Mouse (Mus musculus) intestine, embryonic 14.5 days (tissue): ENCODE measurements at regions not wholly inside any gene's neighbourhood (a gene's known extent, or its start where the extent isn't known, plus 50 kb on each side); places are given as distances from the start of the nearest gene placed in this dataset.

ENCODE experiments used
- ATAC-seq: fragments of 200-750 bp; cut with Nextera tagmentation; replicated peaks from 2 replicates; pipeline ENCODE4 v1.8.0; 2017; ENCODE audit warnings: low read depth, moderate number of reproducible peaks, moderate TSS enrichment, moderate library complexity; ENCODE audit not compliant: low FRiP score, low TSS enrichment
- DNase-seq: peaks from one replicate; pipeline ENCODE4 v3.0.0-alpha.2; 2018; ENCODE audit warnings: low spot score
- H3K27ac ChIP-seq: fragments of 300-500 bp; sonication (generic); 2 replicates; pipeline ENCODE4 v1.5.1; 2014; ENCODE audit warnings: low read depth, mild to moderate bottlenecking, control low read depth
- H3K27me3 ChIP-seq: fragments of 300-500 bp; sonication (generic); replicated peaks from 2 replicates; pipeline ENCODE4 v1.6.1; 2014; ENCODE audit warnings: low read length, control low read depth; ENCODE audit not compliant: control insufficient read depth, insufficient read depth
- H3K36me3 ChIP-seq: fragments of 300-500 bp; sonication (generic); 2 replicates; pipeline ENCODE4 v1.6.1; 2014; ENCODE audit warnings: low read length, control low read depth; ENCODE audit not compliant: control insufficient read depth, insufficient read depth
- H3K4me1 ChIP-seq: fragments of 300-500 bp; sonication (generic); replicated peaks from 2 replicates; pipeline ENCODE4 v1.6.1; 2014; ENCODE audit warnings: low read length, control low read depth, mixed read lengths; ENCODE audit not compliant: control insufficient read depth, insufficient read depth
- H3K4me2 ChIP-seq: fragments of 300-500 bp; sonication (generic); 2 replicates; pipeline ENCODE4 v1.6.1; 2014; ENCODE audit warnings: low read length
- H3K4me3 ChIP-seq: fragments of 300-500 bp; sonication (generic); 2 replicates; pipeline ENCODE4 v1.5.1; 2014; ENCODE audit warnings: low read depth, low read length, control low read depth, mixed read lengths
- H3K9ac ChIP-seq: fragments of 300-500 bp; sonication (generic); 2 replicates; pipeline ENCODE4 v1.6.1; 2014; ENCODE audit warnings: mild to moderate bottlenecking, low read length
- H3K9me3 ChIP-seq: fragments of 300-500 bp; sonication (generic); 2 replicates; pipeline ENCODE4 v1.6.1; 2016; ENCODE audit warnings: low read length, control low read depth; ENCODE audit not compliant: control insufficient read depth
- WGBS: fragments of 180-500 bp; shearing (Covaris S2); extraction: QIAGEN DNeasy Blood & Tissue Kit; methylation state at CpG from one replicate; pipeline ENCODE4 v1.1.7; 2014; 5-methylcytosine and 5-hydroxymethylcytosine counted together

- WGBS, result 82% methylated on average over 2 of the region's 2 CpGs
Measured at GRCm38 (mm10) chr13:60527806-60528205, 73.9 kb upstream of the Dapk1 start.

DNA sequence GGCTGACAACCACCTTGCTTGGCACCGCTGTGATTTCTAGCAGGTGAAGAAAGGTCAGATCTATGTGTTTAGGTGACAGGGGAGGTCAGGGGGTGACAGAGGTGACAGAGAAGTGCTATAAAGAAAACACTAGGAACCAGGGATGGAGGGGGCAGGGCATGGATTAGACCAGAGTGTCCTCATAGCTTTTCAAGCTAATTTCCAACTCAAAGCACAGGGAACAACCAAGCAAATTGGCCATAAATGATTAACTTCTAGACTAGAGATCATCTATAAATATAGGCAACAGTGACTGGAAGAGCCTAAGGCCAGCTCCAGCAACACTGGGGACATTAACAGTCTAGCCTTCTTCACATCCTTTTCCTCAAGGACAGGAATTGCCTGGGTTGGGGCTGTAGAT, 72.9 kb upstream of the Dapk1 start:
- no peak for DNase-seq
- H3K4me3 ChIP-seq, result no peak overlapping the region
- no peak overlapping the region for H3K9ac ChIP-seq
- H3K27me3 ChIP-seq, result no peaks in the 10 kb centered on the region
- no peaks in the 10 kb centered on the region for H3K4me1 ChIP-seq
- WGBS, result 42% methylated on average over 1 of the region's 1 CpGs
- no peak for ATAC-seq
- H3K27ac ChIP-seq, result no peak overlapping the region
- no peak overlapping the region for H3K4me2 ChIP-seq
- H3K9me3 ChIP-seq, result no peaks in the 10 kb centered on the region
- H3K36me3 ChIP-seq, result no peaks in the 10 kb centered on the region

More at GRCm38 (mm10) chr13:60527806-60528205, 73.9 kb upstream of the Dapk1 start:
- Histone ChIP-seq H3K36me3 (no peaks in the 10 kb centered on the region), H3K27ac (no peak overlapping the region), H3K27me3 (no peaks in the 10 kb centered on the region), H3K9ac (no peak overlapping the region), H3K4me1 (no peaks in the 10 kb centered on the region), H3K4me3 (no peak overlapping the region), H3K4me2 (no peak overlapping the region), H3K9me3 (no peaks in the 10 kb centered on the region)
- DNase-seq (no peak), ATAC-seq (no peak)

- H3K27me3 ChIP-seq, result no peaks in the 10 kb centered on the region
- no peak overlapping the region for H3K9ac ChIP-seq
- no peak for DNase-seq
- H3K4me1 ChIP-seq, result no peaks in the 10 kb centered on the region; the same call in 1 of the 2 replicates
- ATAC-seq, result no peak
- H3K27ac ChIP-seq, result no peak overlapping the region
- no peaks in the 10 kb centered on the region for H3K36me3 ChIP-seq
- H3K9me3 ChIP-seq, result no peaks in the 10 kb centered on the region
- no peak overlapping the region for H3K4me2 ChIP-seq
- H3K4me3 ChIP-seq, result no peak overlapping the region
- WGBS, result 33% methylated on average over 6 of the region's 6 CpGs
Measured at GRCm38 (mm10) chr13:60529381-60530069, 72.2 kb upstream of the Dapk1 start.

DNA sequence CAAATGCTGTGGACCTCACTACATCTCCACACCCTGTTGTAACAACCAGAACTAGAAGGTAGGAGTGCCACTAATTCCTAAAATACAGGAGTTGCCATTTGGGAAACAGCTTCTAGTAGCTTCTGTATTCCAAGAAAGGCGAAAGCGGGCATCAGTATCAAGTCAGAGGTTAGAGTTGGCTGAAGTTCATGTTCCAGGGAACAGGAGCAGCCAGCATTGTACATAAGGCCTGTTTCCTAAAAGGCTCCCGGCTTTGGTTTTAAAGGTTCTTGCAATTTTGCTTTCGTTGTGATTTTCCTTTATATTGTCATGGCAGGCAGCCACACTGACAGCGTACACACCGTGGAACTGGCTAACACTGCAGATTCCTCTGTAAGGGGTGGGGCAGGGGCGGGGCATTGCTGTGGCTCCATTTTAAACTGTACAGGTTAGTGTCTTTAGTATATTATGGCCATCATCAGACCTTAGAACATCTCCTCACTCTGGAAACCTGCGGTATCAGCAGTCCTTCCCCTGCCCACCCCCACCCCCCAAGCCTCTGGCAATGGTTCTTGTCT, 67.8 kb upstream of the Dapk1 start:
- peak; percentile 27; the same call in 1 of the 2 replicates for ATAC-seq
- Histone ChIP-seq H3K27ac (no peak overlapping the region), H3K27me3 (no peaks in the 10 kb centered on the region), H3K9ac (no peak overlapping the region), H3K4me3 (no peak overlapping the region), H3K4me2 (no peak overlapping the region), H3K36me3 (no peaks in the 10 kb centered on the region), H3K9me3 (no peaks in the 10 kb centered on the region), H3K4me1 (no peaks in the 10 kb centered on the region; the same call in 1 of the 2 replicates)
- WGBS, result 72% methylated on average over 8 of the region's 8 CpGs
- DNase-seq, result no peak

GRCm38 (mm10) chr13:60534501-60534900, 67.2 kb upstream of the Dapk1 start:
- Histone ChIP-seq H3K27ac (no peak overlapping the region), H3K4me3 (no peak overlapping the region), H3K4me1 (no peaks in the 10 kb centered on the region; the same call in 1 of the 2 replicates), H3K27me3 (no peaks in the 10 kb centered on the region), H3K4me2 (no peak overlapping the region), H3K9me3 (no peaks in the 10 kb centered on the region), H3K36me3 (no peaks in the 10 kb centered on the region), H3K9ac (no peak overlapping the region)
- ATAC-seq (no peak), DNase-seq (no peak)
- 27% methylated on average over 3 of the region's 3 CpGs for WGBS

DNA sequence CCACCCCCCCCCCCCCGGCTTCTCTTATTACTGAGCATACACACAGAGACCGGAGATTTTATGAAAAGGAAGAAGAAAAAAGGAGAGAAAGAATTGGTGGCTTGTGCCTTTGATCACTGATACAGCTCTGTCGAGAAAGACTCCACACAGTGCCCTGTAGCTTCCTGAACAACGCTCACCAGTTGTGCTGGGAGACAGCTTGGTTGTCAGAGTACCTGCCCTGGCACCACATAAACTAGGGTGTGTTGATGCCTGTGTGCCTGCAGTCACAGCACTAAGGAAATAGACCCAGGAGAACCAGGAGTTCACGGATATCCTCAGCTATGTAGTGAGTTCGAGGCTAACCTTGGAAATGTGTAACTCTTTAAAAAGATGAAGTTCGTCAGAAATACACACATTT, 66.7 kb upstream of the Dapk1 start:
- H3K36me3 ChIP-seq, result no peaks in the 10 kb centered on the region
- 70% methylated on average over 7 of the region's 7 CpGs for WGBS
- no peak overlapping the region for H3K27ac ChIP-seq
- H3K27me3 ChIP-seq, result no peaks in the 10 kb centered on the region
- DNase-seq (no peak), ATAC-seq (no peak)
- H3K4me1 ChIP-seq, result no peaks in the 10 kb centered on the region; the same call in 1 of the 2 replicates
- no peak overlapping the region for H3K9ac ChIP-seq
- H3K9me3 ChIP-seq, result no peaks in the 10 kb centered on the region
- H3K4me3 ChIP-seq, result no peak overlapping the region
- H3K4me2 ChIP-seq, result no peak overlapping the region

DNA sequence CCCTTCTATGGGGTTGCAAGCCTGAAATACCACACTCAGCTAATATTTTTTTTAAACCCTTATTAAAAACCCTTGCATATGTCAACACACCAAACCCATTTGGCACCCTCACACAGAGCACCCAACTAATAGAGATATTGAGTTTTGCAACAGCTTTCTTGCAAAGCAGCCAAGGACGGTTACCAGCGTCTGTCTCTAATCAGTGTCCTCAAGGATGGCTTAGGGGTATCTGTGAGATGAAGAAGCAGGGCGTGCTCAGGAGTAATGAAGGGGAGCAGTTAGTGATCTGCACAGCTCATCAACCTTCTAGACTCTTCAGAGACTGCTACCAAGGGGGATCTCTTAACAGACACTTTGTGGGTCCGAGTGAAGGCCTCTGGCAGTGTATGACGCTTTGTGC, 65.0 kb upstream of the Dapk1 start:
- ATAC-seq, result no peak
- no peaks in the 10 kb centered on the region for H3K36me3 ChIP-seq
- WGBS, result 88% methylated on average over 5 of the region's 5 CpGs

DNA sequence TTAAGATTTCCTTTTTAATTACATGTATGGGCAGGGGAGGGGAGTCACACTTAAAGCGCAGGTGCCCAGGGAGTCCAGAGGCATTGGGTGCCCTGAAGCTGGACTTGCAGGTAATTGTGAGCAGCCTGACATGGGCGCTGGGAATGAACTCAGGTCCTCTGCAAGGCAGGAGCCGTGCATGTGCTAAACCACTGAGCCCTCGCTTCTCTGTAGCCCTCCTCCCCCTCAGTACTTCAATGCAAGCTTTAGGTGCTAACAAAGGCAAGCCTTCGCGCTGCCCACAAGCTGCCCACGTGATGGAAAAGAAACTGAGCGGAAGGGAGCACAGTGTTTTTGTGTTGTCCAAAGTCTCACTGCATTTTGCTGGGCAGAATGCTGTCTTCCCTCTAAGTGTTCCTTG, 63.6 kb upstream of the Dapk1 start:
- DNase-seq (no peak), ATAC-seq (no peak)
- H3K27ac ChIP-seq, result no peak overlapping the region
- no peak overlapping the region for H3K9ac ChIP-seq
- H3K27me3 ChIP-seq, result no peaks in the 10 kb centered on the region
- H3K4me2 ChIP-seq, result no peak overlapping the region
- no peaks in the 10 kb centered on the region for H3K36me3 ChIP-seq
- 63% methylated on average over 8 of the region's 8 CpGs for WGBS
- no peak overlapping the region for H3K4me3 ChIP-seq
- no peaks in the 10 kb centered on the region; the same call in 1 of the 2 replicates for H3K4me1 ChIP-seq
- no peaks in the 10 kb centered on the region for H3K9me3 ChIP-seq

More for the DNA sequence above, 65.0 kb upstream of the Dapk1 start:
- H3K4me1 ChIP-seq, result no peaks in the 10 kb centered on the region; the same call in 1 of the 2 replicates
- no peak overlapping the region for H3K9ac ChIP-seq
- no peak overlapping the region for H3K27ac ChIP-seq
- no peak overlapping the region for H3K4me3 ChIP-seq
- no peaks in the 10 kb centered on the region for H3K9me3 ChIP-seq
- no peak overlapping the region for H3K4me2 ChIP-seq
- H3K27me3 ChIP-seq, result no peaks in the 10 kb centered on the region
- no peak for DNase-seq

DNA sequence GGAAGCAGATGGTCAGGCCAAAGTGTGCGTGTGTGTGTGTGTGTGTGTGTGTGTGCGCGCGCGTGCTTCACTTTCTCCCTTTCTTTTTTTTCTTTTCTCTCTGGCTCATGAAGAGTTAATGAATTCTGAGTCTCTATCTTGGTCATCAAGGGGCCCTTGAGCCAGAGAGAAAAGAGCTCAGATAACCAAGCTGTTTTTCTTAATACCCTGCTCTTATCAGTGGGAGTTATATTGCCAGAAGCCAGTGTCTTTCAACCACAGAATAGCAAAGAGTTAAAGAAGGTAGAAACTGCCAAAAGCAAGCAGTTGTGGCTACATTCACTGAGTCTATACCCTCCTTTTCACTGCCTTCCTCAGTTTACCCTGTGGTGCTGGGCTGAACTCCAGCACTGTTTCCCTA, 60.6 kb upstream of the Dapk1 start:
- Histone ChIP-seq H3K36me3 (no peaks in the 10 kb centered on the region), H3K27me3 (no peaks in the 10 kb centered on the region), H3K9me3 (no peaks in the 10 kb centered on the region)

More for the DNA sequence above, 60.6 kb upstream of the Dapk1 start:
- Histone ChIP-seq H3K4me1 (no peaks in the 10 kb centered on the region), H3K4me2 (no peak overlapping the region), H3K27ac (no peak overlapping the region), H3K9ac (no peak overlapping the region), H3K4me3 (no peak overlapping the region)
- WGBS, result 95% methylated on average over 5 of the region's 5 CpGs
- ATAC-seq (no peak), DNase-seq (no peak)
